Mouse (Mus musculus): ENCODE data around the gene Ganc. TPM values are rescaled to one million over a fixed set of nuclear protein-coding genes. Genes with fewer than 3 reads are reported as not detected.

The Ganc gene
- total RNA-seq (2021) = 10 to 100 TPM; 25.9 to 37.3 TPM
- long read RNA-seq, experiment 1, full-length matches to known transcripts = 3 of 11 reads
- long read RNA-seq, experiment 1, partial matches to known transcripts = 2 of 11 reads
- long read RNA-seq, experiment 1, other reads (novel, unspliced or antisense) = 6 of 11 reads
- long read RNA-seq, experiment 2, full-length matches to known transcripts = 3 of 5 reads
- long read RNA-seq, experiment 2, partial matches to known transcripts = 0 of 5 reads
- long read RNA-seq, experiment 2, other reads (novel, unspliced or antisense) = 2 of 5 reads

DNA sequence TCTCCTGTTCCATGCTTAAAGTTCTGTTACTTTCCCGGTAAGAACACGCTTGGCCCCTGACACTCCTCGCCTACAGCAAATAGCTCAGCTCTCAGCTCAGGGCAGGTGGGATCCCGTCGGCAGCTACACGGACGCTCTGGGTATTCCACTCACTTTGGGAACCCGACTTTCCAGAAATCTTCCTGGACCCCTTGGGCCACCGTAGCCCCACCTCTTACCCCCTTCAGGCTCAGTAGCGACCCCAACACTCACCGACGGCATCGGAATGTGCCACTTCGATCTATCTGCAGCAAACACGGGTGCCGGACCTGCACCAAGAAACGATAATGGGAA, at the start of gene Ganc:
Gene Ganc (plus strand): TSS at position 244 of the 333 bp plus-strand sequence.
- DNase-seq = peak in 1 of 2 experiments; percentile 78

DNA sequence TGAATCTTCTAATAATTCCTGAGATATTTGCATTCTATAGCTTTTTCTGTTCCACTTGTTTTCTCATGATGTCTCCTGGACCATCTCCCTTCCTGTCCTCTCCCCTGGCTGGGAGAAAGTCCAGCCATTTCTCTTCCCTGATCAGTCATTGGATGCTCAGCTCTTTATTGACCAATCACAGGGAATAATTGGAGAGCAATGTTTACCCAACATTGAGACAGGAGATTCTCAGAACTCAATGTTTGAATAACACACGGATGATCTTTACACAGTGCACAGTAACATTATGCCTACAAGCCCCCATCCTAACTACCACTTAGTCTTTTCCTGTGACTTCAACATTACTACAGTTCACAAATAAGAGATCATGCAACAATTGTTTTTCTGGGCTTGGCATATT, 43.3 kb upstream of the Ganc start:
- no peak for DNase-seq

DNA sequence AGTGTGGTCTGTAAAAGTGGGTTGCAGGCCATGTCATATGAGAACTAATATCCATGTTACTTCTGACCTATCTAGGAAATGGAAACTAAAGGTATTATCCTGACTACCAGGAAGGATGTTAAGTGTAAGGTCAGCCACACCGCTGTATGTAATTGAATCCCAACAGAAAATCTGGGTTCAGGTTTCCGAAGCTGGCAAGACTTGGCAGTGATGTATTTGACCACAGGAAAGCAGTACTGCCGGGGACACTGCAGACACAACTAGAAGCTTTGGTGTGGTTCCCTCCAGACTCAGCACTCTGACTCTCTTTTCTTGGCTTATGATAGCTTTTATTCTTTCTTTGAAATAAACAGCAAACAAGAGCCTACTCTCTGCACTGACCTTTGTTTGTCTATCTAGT, 37.2 kb upstream of the Ganc start:
- DNase-seq = no peak

DNA sequence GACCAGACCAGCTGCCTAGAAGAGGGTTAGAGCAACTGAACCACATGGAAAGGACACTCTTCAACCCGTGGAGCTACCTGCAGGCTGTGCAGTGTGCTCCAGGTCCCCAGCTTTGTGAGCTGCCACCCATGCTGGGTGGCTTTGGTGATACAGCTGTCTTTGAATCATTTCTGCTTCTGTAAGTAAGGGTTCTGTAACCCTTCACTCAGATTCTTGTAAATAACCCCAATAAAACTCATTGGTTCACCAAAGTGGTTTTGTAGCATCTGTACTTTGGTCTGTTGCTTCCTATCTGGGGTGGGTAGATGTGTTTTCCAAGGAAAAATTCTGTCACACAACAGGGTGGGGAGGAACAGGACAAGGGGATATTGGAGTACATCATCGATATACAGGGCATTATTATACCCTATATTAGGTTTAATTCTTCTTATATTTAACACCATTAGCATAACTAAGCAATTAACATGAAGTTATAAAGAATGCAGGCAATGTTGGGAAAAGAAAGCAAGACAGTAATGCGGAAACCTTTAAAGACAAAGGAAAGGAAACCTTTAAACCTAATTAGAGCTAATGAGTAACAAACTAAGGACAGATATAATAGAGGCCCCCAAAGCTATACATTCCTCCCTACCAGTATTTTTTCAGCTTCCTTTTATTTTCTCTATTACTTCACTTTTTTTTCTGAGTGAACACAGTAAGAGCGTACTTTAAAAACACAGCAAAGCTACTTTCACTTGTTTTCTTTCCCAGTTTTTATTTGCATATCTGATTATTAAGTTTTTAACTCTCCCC, 36.1 kb upstream of the Ganc start:
- DNase-seq = no peak

DNA sequence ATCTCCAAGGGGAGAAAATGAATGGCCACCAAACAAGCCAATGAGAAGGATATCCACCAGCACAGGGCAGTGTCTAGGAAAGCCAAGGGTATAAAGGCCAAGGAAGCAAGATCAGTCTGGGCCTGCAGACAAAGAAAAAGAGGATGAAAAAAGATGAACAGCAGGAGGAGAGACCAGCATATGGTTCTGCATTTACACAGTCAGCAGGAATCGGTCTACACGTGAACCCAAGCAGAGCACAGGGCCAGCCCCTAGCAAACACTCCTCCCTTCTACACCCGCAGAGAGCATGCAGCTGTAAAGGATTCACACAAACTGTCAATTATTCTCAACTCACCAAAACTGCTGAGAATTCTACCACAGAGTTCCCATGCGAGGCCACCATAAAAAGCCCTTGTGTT, 29.8 kb upstream of the Ganc start:
- DNase-seq = no peak

DNA sequence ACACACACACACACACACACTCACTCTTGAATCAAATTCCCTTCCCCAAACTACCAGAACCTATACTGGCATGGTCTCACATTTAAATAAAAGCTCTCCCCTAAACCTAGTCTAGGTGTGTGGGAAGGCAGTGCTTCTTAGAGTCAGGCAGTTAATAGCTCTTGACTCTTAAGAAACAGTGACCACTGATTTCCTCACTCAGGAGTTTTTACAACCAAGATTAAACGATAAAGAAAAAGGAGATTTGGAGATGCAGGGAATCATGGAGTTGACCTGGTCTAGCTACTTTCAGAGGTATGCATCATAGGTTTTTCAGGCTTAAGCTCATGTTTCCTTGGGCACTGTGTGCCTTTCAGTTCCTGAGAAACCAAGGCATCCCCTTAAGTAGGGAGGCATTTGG, 17.4 kb upstream of the Ganc start:
- no peak for DNase-seq

DNA sequence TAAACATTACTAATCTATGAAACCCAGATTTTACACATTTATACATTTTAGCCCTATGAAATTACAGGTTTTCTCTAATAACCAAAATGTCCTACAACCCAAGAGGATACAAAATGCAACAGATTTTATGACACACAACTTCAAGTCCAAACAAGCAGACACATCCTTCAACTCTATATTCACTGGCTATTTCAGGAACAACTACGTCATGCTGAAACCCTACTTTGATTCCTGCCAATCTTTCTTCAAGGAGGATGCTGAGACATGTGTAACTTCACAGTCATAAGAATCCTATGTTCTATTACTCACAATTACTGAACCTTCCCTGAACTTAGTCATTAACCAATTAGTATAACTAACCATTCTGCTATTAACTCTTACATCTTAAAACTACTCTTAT, 16.4 kb upstream of the Ganc start:
- DNase-seq = no peak

DNA sequence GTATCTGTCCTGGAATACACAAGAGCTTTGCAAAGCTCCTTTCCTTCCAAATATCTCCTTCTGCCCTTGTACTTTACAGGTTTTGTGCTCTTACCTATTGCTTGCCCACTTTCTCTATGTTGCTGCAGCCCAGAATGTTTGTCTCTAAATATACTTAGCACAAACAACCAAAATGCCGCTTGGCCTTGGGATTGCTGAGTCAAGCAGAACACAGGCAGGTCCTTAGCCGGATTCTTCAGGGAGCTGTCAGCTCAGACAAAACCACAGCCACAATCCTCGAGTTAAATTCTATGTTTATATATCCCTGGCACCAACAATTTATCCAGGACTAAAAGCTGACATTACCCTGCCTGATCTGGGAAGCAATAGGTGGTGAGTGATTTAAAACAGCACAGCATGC, 14.3 kb upstream of the Ganc start:
- DNase-seq = peak; percentile 53 to 61

DNA sequence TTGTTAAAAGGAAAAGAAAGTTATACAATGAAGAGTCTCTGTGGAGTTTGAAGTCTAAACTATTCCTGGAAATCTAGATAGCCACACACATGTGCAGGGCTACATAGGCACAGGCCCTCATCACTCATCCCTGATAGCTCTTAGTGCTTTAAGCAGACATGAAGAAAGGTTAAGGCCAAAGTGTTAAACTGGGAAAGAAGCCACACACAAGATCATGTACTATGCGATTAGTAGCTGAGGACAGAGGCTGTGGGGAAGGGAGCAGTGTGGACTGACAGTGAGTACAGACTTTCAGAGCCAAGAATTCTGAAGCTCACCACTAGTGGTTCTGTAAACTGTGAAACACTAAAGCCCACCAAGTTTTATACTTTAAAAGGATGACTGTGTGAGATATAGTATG, 12.8 kb upstream of the Ganc start:
- DNase-seq = no peak

DNA sequence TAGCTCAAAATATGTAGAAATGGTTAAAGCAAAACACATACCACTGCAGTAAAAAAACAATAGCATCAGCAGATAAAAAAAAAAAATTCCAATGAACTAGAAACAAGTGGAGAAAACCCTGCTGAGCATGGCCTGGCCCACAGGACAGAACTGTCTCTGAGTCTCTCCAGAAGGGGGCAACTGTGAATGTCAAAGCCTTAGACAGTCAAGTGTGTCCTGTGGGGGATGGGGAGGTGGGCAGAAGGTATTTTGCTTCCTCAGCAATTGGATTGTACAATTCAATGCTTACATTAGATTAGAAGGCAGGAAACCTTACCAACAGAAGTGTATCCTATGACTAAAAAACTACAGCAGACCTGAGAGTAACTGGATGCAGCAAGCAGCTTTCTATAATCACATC, 11.3 kb upstream of the Ganc start:
- no peak for DNase-seq

DNA sequence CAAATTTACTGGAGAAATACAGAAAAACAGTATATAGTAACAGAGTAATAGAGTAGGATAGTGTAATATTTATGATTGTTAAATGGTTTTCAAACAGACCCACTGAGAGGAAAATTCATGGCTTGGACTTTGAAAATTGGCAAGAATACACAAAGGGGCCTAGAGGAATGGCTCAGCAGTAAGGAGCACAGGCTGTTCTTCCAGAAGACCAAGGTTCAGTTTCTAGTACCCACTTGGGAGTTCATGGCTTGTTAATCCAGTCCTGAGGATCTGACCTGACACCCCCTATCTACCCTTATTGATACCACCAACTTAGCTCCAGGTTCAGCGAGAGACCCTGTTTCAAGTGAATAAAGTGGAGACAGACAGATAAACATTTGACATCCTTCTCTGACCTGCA, 5.7 kb upstream of the Ganc start:
- DNase-seq = no peak

DNA sequence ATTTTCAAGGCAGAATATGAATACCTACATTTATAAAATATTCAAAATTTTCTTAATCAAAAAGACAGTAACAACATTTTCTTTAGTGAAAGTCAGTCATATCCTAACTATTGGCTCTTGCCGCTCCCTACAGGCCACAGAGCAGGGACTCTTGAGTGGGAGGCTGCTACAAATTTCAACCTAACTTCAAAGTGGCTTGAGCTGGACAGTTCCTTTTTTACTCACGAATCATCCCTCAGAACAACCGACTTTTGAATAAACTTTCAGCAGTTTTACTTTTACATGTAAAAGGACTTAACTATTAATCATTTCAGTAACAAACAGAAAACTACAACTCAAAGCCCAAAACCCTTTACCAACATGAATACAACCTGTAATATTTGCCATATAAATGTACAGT, 883 bp upstream of the Ganc start:
- no peak for DNase-seq

DNA sequence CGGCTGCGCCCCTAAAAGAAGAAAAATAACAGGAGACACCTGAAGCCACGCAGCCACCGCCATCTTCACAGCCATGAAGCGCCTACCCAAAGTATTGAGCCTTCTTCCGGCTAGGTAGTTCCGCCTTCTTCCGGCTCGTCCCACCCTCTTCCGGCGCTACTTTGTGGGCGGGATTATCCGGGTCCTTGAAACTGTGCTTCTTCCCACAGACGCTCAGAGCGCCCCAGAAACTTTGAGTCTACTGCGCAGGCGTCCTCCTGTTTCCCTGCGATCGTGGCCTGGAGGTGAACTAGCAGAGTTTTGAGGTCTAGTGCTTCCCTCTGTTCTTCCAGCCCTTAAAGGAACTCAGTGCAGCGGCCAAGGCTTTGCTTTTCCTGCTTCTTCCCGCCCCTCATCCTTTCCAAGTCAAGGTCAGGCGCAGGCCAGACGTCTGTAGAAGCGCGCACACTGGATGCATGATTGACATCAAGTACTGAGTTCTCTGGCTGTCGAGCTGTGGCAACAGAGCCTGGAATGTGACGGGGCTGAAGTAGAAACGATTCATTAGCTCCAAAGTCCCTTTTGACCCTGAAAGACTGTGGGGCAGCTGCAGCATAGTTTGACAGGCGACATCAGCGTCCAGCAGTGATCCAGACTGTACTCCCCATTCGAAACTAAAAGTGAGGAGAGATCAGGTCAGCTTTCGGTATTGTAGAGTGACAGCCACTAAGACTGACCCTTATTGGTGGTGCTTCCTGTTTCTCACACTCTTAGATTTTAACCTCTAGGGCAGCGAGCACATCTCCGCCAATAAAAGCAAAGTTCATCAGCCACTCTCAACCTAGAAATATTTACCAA, 508 bp downstream of the Ganc start, which contains the start of gene Tmem87a:
Gene Tmem87a (minus strand): TSS at position 128 of the 837 bp plus-strand sequence.
- peak; percentile 95 to 96 for DNase-seq

DNA sequence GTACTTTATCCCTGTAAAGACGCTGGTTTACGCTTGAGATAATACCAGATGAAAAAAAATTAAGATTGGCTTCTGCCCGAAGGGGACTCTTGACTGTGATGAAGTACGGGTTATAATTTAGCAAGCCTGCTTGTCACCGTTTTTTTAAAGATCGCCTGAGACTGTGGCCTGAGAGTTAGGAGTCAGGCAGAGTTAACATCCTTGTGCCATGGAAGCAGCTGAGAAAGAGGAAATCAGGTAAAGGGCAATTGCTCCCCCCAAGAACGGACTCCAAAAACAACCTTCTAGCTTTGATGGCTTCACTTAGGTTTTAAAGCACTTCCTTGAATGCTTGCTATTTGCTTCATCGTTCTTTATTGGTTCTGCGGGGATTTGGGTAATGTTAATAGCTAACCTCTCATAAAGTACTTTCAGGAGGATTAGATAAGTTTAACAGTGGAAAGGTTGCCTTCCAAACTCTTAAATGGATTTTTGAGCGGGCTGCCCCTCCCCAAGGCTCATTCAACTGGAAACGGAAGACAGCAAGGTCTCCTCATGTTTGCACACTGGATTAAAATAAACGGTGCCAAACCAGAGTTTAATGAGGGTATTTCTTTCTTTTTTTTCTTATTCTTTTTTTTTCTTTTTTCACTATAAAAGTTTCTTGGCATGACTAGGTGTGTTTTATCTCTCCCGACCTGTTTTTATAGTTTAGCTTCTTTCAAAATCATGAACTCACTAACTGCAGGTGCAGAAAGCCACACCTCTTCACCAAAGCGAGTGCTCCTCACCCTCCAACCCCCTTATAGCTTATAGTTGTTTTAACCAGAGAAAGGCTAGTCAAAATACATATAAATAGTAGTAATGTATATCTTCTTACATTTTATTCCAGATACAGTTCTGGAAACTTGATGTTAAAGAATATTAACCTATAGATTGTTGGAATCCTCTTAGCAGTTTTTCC, 1.4 kb downstream of the Ganc start:
- peak in 1 of 2 experiments; percentile 20 for DNase-seq

DNA sequence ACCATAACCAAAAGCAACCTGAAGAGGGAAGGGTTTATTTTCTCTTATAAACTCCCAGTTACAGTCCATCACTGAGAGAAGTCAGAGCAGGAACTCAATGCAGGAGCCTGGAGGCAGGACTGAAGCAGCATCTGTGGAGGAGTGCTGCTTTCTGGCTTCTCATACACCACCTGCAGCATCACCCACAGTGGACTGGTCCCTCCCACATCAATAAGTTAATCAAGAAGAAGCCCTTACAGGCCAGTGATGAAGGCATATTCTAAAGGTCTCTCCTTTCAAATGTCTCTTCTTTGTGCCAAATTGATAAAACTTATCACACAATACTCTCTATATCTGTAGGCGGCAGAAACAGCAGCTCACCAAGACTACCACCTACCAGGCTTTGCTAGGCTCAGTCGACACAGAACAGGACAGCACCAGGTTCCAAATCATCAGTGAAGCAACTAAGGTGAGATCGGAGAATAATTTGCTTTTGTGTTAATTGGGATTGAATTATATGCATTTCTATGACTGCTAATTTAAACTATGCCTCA, 7.5 kb downstream of the Ganc start:
- no peak for DNase-seq

DNA sequence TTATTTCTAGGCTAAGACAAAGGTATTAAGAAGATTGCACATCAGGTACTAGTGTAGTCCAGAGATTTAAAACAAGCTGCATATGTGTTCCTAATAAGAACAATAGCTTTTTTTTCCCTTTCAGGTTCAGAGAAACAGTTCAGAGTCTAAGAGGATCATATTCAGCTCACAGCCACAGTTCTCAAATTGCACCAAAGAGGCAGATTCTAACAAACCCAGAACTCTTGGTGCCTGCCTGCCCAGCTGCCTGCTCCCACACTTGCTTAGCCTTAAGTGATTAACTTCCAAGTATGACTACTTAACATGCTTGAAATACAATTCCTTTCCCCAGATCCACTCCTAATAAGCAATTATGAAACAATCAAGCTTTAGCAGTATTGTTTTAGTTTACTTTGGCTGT, 10.4 kb downstream of the Ganc start:
- DNase-seq = no peak

DNA sequence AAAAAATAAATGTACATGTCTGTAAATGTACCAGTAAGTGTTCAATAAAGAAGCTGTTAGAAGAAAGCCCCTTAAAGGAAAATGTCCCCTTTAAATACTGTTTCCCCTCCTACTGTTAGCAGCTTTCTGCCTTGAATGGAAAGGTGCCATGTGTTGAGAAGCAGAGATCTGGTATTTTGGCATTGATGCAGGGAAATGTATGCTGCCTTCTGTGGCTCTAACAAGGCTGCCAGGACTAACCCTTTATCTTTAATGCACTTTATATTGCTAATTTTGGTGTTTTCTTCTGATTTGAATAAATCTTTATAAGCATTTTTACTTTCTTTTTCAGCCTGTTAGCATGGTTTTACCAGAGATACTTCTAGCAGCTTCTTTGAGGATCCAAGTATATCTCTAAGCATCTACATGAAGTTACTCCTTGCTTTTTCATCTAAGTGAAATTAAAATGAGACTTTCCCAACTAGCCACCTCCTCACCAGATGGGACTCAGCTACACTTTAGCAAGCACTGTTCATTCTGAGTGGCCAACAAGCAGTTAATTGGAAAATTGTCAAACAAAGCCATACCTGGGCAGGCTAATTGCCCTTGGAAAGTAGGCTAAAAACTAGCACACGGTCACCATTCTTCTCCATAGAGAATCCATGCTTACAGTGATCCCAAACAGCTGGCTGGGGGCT, 11.2 kb downstream of the Ganc start:
- DNase-seq = no peak

DNA sequence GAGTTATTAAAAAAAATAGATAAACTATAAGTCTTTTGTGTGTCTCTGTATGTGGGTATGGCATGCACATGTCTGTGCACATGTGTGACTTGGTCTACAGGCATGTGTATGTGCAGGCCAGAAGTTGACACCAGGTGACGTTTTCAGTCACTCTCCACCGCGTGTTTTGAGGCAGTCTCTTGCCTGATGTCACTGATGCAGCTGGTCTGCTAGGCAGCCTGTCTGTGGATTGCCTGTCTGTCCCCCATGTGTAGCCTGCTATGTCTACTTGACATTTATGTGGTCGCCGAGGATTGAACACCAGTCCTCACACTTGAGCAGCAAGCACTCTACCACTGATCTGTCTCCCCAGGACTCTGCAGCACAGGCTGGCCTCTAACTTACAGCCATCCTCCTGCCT, 20.7 kb downstream of the Ganc start:
- DNase-seq = no peak

DNA sequence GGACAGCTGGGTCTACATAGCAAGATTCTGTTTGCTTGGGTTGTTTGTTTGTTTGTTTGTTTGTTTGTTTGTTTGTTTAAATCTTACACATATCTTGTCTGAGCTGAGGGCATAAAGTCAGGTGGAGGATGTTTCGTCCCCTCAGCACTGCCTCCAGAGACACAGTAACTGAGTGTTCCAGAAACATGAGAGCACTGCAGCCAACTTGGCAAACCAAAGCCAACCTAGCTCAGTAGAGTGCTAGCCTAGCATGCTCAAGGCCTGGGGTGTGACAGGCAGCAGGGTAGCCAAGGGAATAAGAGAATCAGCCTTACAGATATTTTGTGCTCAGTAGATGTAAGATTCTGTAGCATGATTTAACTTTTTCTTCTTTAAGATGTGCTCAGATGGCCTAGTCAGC, 40.8 kb downstream of the Ganc start:
- DNase-seq = no peak

DNA sequence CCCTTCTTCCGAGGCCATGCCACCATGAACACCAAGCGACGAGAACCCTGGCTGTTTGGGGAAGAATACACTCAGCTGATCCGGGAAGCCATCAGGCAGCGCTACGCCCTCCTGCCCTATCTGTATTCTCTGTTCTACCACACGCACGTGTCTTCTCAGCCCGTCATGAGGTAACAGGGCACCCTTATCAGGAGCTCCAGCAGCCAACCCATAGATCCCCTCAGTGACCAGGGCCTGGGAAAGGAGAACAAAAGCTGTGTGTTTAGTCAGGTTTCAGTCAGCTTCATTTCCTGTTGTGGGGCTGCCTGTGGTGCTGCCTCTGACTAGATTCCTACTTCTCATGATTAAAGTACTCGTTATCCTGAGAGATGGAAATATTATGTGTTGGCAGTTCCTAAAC, 42.7 kb downstream of the Ganc start:
- no peak for DNase-seq

DNA sequence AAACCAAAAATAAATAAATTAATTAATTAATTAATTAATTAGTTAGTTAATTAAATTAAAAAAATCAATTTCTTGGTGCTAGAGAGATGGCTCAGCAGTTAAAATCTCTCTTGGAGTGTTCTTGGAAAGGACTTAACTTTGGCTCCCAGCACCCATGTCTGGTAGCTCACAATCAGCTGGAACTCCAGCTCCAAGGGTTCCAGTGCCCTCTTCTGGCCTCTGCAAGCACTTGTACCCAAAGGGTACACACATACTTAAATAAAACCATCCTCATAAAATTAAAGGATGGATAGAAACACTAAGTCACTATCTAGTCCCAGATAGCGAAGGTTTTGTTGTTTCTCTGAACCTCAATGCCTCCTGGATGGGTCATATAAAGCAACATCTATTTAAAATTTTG, 43.6 kb downstream of the Ganc start:
- DNase-seq = no peak
